ENCODE assay signal across 1 mouse cellular context in the genomic region with DNA sequence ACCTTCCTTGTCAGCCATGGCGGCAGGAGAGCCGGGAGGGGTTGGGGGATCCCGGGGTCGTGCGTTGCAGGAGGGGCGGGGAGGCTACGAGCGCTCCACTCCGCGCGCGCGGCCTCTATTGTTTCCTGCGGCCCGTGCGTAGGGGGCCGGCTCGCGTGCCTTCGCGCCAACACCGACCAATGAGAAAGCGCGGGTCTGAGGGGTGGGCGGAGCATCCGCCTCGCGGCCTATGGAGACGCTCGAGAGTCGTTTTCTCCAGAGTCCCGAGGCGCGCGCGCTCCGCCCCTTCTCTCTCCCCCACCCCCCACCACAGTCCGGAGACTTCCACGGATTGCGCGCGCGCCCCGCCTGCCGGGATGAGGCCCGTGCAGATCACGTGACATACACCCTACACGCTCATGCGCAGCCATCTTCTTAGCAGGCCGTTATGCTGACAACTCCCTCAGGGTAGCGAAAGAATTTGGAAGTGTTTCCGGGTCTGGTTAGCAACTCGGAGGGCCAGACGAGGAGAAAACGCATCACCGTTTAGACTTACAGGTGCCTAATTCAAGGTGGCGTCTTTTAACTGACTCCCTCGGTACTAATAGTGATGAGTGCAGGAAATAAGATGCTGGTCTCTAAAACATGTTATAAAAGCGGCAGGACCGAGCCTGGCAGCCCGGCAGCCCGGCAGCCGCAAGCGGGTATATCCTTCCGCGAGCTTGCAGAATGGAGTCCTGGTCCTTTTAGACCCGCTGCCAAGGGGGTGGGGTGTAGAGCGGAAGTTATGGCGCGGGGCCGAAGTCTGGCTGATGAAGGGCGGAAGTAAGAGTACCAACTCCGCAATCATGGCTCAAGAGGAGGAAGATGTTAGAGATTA.
TF ChIP-seq lines count a peak whose summit lies in the region.

TSS of gene Rbbp4 (minus strand) at position 155 of the 859 bp plus-strand sequence.
TSS of gene Zbtb8os (plus strand) at position 480 of the 859 bp plus-strand sequence.

TF ChIP-seq in MEL, 35 proteins besides CTCF, POLR2A, EP300 and RAD21 (continued from another document):
- TF ChIP-seq POLR2AphosphoS2 (IDR thresholded peaks at IDR 0.05; ENCODE audit: low read length) (peak; percentile 44; the same call in 1 of the 2 replicates), ETS1 (IDR thresholded peaks at IDR 0.05; ENCODE audit: low read depth, low read length) (peak; percentile 66), E2F4 (IDR thresholded peaks at IDR 0.05; ENCODE audit: borderline replicate concordance, low read depth, low read length) (peak; percentile 88; the same call in 1 of the 2 replicates), TAL1 (IDR thresholded peaks at IDR 0.05; ENCODE audit: low read length) (no peak), MEF2A (IDR thresholded peaks at IDR 0.05; ENCODE audit: extremely low read depth, insufficient replicate concordance, low read depth, low read length, poor library complexity, severe bottlenecking) (no peak), MXI1 (IDR thresholded peaks at IDR 0.05; ENCODE audit: low read depth, low read length) (peak; percentile 64; the same call in 1 of the 2 replicates), MYB (IDR thresholded peaks at IDR 0.05; ENCODE audit: low read depth, low read length) (no peak), RCOR1 (IDR thresholded peaks at IDR 0.05; ENCODE audit: low read depth, low read length) (0 out of 2 replicates have a peak, but pooled peaks have one; percentile 9), SIN3A (IDR thresholded peaks at IDR 0.05; ENCODE audit: low read length) (peak; percentile 80), ELF1 (IDR thresholded peaks at IDR 0.05; ENCODE audit: low read depth, low read length) (peak; percentile 92), POLR2AphosphoS5 (IDR thresholded peaks at IDR 0.05; ENCODE audit: borderline replicate concordance, low read depth, low read length) (no peak), GATA1 (IDR thresholded peaks at IDR 0.05; ENCODE audit: low read depth, low read length) (no peak), MAX (IDR thresholded peaks at IDR 0.05; ENCODE audit: low read length) (peak; percentile 92), MAFK (IDR thresholded peaks at IDR 0.05; ENCODE audit: borderline replicate concordance, low read depth, low read length) (no peak), BHLHE40 (IDR thresholded peaks at IDR 0.05; ENCODE audit: borderline replicate concordance, low read depth, low read length) (peak; percentile 95), CHD2 (IDR thresholded peaks at IDR 0.05; ENCODE audit: low read length) (peak; percentile 52; the same call in 1 of the 2 replicates), NRF1 (IDR thresholded peaks at IDR 0.05; ENCODE audit: insufficient read depth, low read depth, low read length, poor library complexity, severe bottlenecking) (peak; percentile 88), SMC3 (IDR thresholded peaks at IDR 0.05; ENCODE audit: low read depth, low read length) (no peak), ZKSCAN1 (IDR thresholded peaks at IDR 0.05; ENCODE audit: low read depth, low read length) (0 out of 2 replicates have a peak, but pooled peaks have one; percentile 16), NELFE (IDR thresholded peaks at IDR 0.05; ENCODE audit: low read depth, low read length) (peak; percentile 79), MAZ (IDR thresholded peaks at IDR 0.05; ENCODE audit: low read depth, low read length) (peak; percentile 77), TCF12 (IDR thresholded peaks at IDR 0.05; ENCODE audit: low read depth, low read length) (no peak), KAT2A (conservative IDR thresholded peaks at IDR 0.05; ENCODE audit: low read depth, low read length) (peak; percentile 59; the same call in 1 of the 2 replicates)
